Mouse (Mus musculus) intestine, postnatal 0 days (tissue): ENCODE measurements around the gene Cdkal1. TPM values are rescaled to one million over a fixed set of nuclear protein-coding genes. Genes with fewer than 3 reads are reported as not detected.

ENCODE experiments used
- ATAC-seq: fragments of 200-750 bp; cut with Nextera tagmentation; 2 replicates; pipeline ENCODE4 v1.8.0; 2017; ENCODE audit warnings: mild to moderate bottlenecking, moderate TSS enrichment, moderate library complexity
- H3K27ac ChIP-seq: fragments of 300-500 bp; sonication (generic); 2 replicates; pipeline ENCODE4 v1.5.1; 2014; ENCODE audit warnings: mild to moderate bottlenecking, low read depth, low read length, moderate library complexity
- H3K27me3 ChIP-seq: fragments of 300-500 bp; sonication (generic); replicated peaks from 2 replicates; pipeline ENCODE4 v1.6.1; 2014; ENCODE audit warnings: low read length, mixed read lengths; ENCODE audit not compliant: control insufficient read depth, insufficient read depth
- H3K36me3 ChIP-seq: fragments of 300-500 bp; sonication (generic); 2 replicates; pipeline ENCODE4 v1.6.1; 2014; ENCODE audit warnings: mild to moderate bottlenecking, moderate library complexity; ENCODE audit not compliant: control insufficient read depth, insufficient read depth
- H3K4me1 ChIP-seq: fragments of 300-500 bp; sonication (generic); replicated peaks from 2 replicates; pipeline ENCODE4 v1.6.1; 2014; ENCODE audit warnings: antibody characterized with exemption, low read length, mixed read lengths; ENCODE audit not compliant: control insufficient read depth, insufficient read depth
- H3K4me2 ChIP-seq: fragments of 300-500 bp; sonication (generic); replicated peaks from 2 replicates; pipeline ENCODE4 v1.6.1; 2014; ENCODE audit warnings: low read depth, mild to moderate bottlenecking, moderate library complexity
- H3K4me3 ChIP-seq: fragments of 300-500 bp; sonication (generic); 2 replicates; pipeline ENCODE4 v1.5.1; 2014; ENCODE audit warnings: low read depth, low read length
- H3K9ac ChIP-seq: fragments of 300-500 bp; sonication (generic); 2 replicates; pipeline ENCODE4 v1.6.1; 2014; ENCODE audit warnings: mild to moderate bottlenecking, low read depth, low read length
- H3K9me3 ChIP-seq: fragments of 300-500 bp; sonication (generic); 2 replicates; pipeline ENCODE4 v1.6.1; 2016; ENCODE audit warnings: mixed run types; ENCODE audit not compliant: control insufficient read depth
- CTCF ChIP-seq: sonication (generic); IDR thresholded peaks from 2 replicates; pipeline ENCODE4 v1.5.1; 2016; ENCODE audit warnings: low read depth, mild to moderate bottlenecking, control low read depth, antibody characterized with exemption, moderate library complexity
- WGBS: fragments of 180-500 bp; shearing (Covaris S2); extraction: QIAGEN DNeasy Blood & Tissue Kit; methylation state at CpG from one replicate; pipeline ENCODE4 v1.1.7; 2014; 5-methylcytosine and 5-hydroxymethylcytosine counted together
- polyA plus RNA-seq: library from polyadenylated mRNA; unstranded; fragments of >200 nt; fragmentation: Nextera tagmentation; extraction: Ambion mirVana; gene quantifications from 2 replicates; pipeline ENCODE4 v1.2.1, GENCODE M21; 2015

Gene Cdkal1
- polyA plus RNA-seq, 1 experiment from 2014 or later, result 13.5 TPM

DNA sequence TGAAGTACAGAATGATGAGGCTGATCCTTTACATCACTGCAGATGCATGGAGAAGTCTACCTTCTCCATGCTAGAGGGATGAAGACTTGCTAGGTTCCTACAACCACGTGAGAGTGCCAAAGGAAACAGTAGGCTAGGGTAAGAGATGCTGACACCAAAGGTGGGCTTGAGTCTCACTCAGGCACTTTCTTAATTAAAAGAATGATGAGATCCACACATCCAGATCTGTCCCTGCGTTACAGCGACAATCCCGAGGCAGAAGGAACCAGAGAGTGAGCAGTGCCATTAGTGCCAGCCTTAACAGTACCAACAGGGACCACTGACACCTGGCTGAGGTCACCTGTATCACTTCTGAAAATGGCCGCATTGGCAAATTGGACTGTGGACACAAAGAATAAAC is 539.2 kb downstream of the Cdkal1 start:
- H3K4me3 ChIP-seq, result no peak overlapping the region
- 89% methylated on average over 5 of the region's 5 CpGs for WGBS
- H3K36me3 ChIP-seq, result no peaks in the 10 kb centered on the region
- no peaks in the 10 kb centered on the region for H3K27me3 ChIP-seq
- no peak overlapping the region for H3K27ac ChIP-seq
- TF ChIP-seq CTCF, result no peak
- no peak for ATAC-seq
- H3K4me1 ChIP-seq, result no peaks in the 10 kb centered on the region
- no peak overlapping the region for H3K9ac ChIP-seq
- H3K4me2 ChIP-seq, result no peak overlapping the region
- no peaks in the 10 kb centered on the region for H3K9me3 ChIP-seq

DNA sequence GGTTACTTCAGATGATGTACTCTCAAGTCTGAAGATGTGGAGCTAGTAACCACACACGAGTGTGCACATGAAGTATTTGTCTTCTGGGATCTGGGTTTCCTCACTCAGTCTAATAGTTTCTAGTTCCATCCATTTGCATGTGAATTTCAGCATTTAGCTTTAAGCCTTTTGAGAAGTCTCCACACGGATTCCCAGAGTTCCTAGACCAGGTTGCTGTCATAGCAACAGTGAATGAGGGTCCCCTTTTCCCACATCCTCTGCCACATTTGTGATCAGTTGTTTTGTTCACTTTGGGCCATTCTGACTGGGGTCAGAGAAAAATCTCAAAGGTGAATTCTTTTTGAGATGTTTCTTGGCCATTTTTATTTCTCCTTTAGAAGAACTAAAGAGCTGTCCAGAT is 543.4 kb downstream of the Cdkal1 start:
- no peak overlapping the region for H3K9ac ChIP-seq
- no peak for ATAC-seq
- H3K27ac ChIP-seq, result no peak overlapping the region
- no peaks in the 10 kb centered on the region for H3K27me3 ChIP-seq
- no peaks in the 10 kb centered on the region for H3K9me3 ChIP-seq
- H3K36me3 ChIP-seq, result no peaks in the 10 kb centered on the region
- WGBS, result 69% methylated on average over 2 of the region's 2 CpGs
- H3K4me1 ChIP-seq, result no peaks in the 10 kb centered on the region
- TF ChIP-seq CTCF, result no peak
- H3K4me3 ChIP-seq, result no peak overlapping the region
- no peak overlapping the region for H3K4me2 ChIP-seq

DNA sequence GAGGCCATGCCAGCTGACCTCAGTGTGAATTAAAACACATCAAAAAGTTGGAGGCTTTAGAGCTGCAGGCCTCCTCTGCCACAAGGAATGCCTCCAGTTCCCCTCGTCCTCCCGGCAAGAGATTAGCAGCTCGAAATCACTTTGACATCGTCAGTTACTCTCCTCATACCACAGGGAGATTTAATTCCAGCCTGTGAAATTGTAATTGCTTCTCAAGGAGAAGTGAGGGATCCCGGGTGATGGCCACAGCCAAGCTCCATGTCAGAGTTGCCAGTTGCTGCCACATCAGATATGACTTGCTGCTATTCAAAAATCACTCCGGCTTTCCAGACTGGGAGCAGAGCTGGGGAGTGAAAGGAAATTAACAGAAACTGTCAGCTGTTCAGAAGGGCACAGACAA is 548.1 kb downstream of the Cdkal1 start:
- Histone ChIP-seq H3K4me3 (no peak overlapping the region), H3K27me3 (no peaks in the 10 kb centered on the region), H3K27ac (no peak overlapping the region), H3K9ac (no peak overlapping the region), H3K36me3 (no peaks in the 10 kb centered on the region), H3K4me2 (no peak overlapping the region), H3K9me3 (no peaks in the 10 kb centered on the region), H3K4me1 (no peaks in the 10 kb centered on the region)
- WGBS, result 57% methylated on average over 6 of the region's 6 CpGs
- no peak for ATAC-seq
- no peak for TF ChIP-seq CTCF

DNA sequence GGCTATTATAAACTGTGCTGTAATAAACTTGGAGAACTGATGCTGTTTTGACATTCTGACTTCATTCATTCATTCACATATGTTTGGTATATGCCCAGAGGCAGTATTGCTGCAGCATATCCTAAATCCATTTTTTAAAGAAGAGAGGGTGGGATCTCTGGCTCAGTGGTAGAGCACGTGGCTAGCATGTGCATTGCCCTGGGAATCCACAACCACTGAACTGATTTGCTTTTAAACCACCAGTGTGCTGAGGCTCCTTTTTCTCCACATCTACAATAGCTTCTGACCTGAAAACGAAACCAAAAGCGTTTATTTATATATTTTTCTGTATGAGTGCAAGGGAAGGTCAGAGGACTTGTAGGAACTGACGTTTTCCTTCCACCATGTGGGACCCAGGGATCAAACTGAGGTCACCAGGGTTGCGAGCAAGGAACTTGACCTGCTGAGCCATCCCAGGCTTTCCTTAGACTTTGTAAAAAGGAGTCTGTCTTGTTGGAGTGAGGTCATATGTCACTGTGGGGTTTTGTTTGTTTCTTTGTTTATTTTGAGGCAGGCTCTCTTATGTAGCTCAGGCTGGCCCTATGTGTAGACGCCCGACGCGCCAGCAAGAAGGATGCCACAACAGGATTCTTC is 562.8 kb downstream of the Cdkal1 start:
- no peaks in the 10 kb centered on the region for H3K36me3 ChIP-seq
- ATAC-seq, result no peak

DNA sequence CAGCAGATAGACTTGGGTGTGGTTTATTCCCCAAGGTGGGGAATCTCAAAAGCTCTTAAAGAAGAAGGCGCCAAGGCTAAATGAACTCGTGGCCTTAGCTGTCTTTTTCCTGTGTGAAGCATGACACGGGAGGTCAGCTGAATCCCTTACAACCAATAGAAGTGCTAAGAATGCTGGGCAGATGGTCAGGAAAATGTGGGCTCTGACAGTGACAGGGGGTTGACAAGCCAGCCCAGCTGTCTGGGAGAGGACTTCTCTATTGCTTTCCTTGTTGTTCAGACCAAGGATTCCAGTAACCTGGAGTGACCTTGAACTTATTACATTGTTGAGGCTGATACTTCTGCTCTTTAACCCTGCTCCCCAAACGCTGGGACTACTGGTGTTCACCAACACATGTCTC is 564.9 kb downstream of the Cdkal1 start:
- no peak for ATAC-seq
- H3K4me3 ChIP-seq, result no peak overlapping the region
- H3K9me3 ChIP-seq, result no peaks in the 10 kb centered on the region
- no peak overlapping the region for H3K4me2 ChIP-seq
- no peaks in the 10 kb centered on the region for H3K36me3 ChIP-seq
- H3K4me1 ChIP-seq, result no peaks in the 10 kb centered on the region
- no peak for TF ChIP-seq CTCF
- H3K27me3 ChIP-seq, result no peaks in the 10 kb centered on the region
- H3K9ac ChIP-seq, result no peak overlapping the region
- H3K27ac ChIP-seq, result no peak overlapping the region
- WGBS, result 66% methylated on average over 4 of the region's 4 CpGs

More for the DNA sequence above, 562.8 kb downstream of the Cdkal1 start:
- TF ChIP-seq CTCF, result no peak
- 82% methylated on average over 9 of the region's 9 CpGs for WGBS
- no peak overlapping the region for H3K9ac ChIP-seq
- no peak overlapping the region for H3K4me3 ChIP-seq
- H3K27ac ChIP-seq, result no peak overlapping the region
- no peaks in the 10 kb centered on the region for H3K9me3 ChIP-seq
- H3K27me3 ChIP-seq, result no peaks in the 10 kb centered on the region
- no peaks in the 10 kb centered on the region for H3K4me1 ChIP-seq
- H3K4me2 ChIP-seq, result no peak overlapping the region

DNA sequence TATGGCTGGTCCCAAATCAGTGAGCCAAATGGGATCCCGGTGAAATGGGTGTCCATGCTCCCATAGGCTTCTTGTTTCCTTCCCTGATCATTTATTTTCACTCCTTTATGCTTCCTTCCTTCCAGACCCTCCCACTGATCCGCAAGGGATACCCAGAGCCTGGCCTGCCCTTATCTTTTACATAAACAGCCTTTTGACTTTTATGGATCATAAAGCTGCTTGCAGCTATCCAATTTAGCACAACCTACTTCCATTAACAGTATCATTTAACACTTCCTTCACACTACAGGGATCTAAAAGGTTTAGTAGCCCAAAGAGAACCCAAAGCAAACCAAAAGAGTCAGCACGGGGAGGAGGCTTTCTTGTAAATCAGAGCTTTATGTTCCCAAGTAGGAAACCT is 570.4 kb downstream of the Cdkal1 start:
- Histone ChIP-seq H3K9me3 (no peaks in the 10 kb centered on the region), H3K27ac (no peak overlapping the region), H3K9ac (no peak overlapping the region), H3K4me2 (no peak overlapping the region), H3K4me1 (no peaks in the 10 kb centered on the region), H3K36me3 (no peaks in the 10 kb centered on the region), H3K4me3 (no peak overlapping the region), H3K27me3 (no peaks in the 10 kb centered on the region)
- no peak for ATAC-seq
- whole genome bisulfite sequencing, result 36% methylated on average over 3 of the region's 3 CpGs
- TF ChIP-seq CTCF, result no peak

DNA sequence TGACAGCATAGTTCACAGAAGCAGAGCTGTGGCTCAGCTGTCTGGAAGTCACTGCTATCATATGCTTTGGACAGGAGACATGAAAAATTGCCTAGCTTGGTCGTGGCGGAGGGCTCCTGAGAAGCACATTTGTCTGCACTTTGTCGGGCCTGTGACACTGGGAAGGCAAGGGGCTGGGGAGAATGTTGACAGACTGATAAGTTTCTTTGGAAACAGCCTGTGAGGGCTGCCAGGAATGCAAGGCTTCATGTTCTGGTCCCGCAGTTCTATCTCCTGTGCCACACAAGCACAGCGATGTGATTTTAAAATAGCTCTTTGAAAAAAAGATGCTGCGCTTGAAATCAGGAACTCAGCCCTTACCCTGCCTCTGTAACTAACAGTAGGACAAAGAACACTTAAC is 573.9 kb downstream of the Cdkal1 start:
- WGBS, result 38% methylated on average over 6 of the region's 6 CpGs
- TF ChIP-seq CTCF, result no peak
- H3K4me3 ChIP-seq, result no peak overlapping the region

More for the DNA sequence above, 573.9 kb downstream of the Cdkal1 start:
- no peak for ATAC-seq
- H3K9ac ChIP-seq, result no peak overlapping the region
- H3K36me3 ChIP-seq, result no peaks in the 10 kb centered on the region
- no peaks in the 10 kb centered on the region for H3K27me3 ChIP-seq
- H3K4me2 ChIP-seq, result no peak overlapping the region
- H3K4me1 ChIP-seq, result no peaks in the 10 kb centered on the region
- no peaks in the 10 kb centered on the region for H3K9me3 ChIP-seq
- H3K27ac ChIP-seq, result no peak overlapping the region
